Mouse (Mus musculus) large intestine, adult 2 months (tissue): Measurements from ENCODE around the gene Bptf. TPM values are rescaled to one million over a fixed set of nuclear protein-coding genes. Genes with fewer than 3 reads are reported as not detected.
"Not testable (repeated sequence)": the region's sequence is repeated elsewhere in the genome, so short reads cannot be mapped to it uniquely, and the experiment has no call there.

Experiments
- DNase-seq: peaks from one replicate; pipeline ENCODE4 v3.0.0-alpha.2; 2012; ENCODE audit warnings: low read depth, low spot score
- WGBS: fragments of 180-500 bp; shearing (Covaris S2); methylation state at CpG from one replicate; pipeline ENCODE4 v1.1.7; 2018; 5-methylcytosine and 5-hydroxymethylcytosine counted together
- polyA plus RNA-seq: library from polyadenylated mRNA; depleted of rRNA; stranded (reverse); fragments of >200 nt; gene quantifications from 2 replicates; pipeline ENCODE4 v1.2.3, GENCODE M21; 2012

Bptf gene
- polyA plus RNA-seq, 1 experiment = 11.2 TPM

DNA sequence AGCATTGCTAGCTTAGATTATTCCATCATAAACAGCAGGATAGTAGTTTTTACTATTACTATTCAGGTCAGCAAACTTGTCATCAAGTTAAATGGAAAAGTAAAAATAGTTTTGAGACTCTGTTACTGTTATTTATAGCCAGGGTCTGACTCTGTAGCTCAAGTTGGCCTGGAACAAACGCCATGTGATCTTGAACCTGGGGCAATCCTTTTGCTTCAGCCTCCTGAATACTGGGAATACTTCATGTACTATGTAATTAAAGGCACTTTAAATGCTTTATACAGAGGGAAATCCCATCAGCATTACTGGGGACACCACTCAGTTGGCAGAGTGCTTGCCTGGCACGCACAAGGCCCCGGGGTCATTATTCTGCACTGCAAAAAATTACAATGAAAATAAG is 68.9 kb downstream of the Bptf start:
- 93% methylated on average over 3 of the region's 3 CpGs for WGBS
- DNase-seq = no peak

DNA sequence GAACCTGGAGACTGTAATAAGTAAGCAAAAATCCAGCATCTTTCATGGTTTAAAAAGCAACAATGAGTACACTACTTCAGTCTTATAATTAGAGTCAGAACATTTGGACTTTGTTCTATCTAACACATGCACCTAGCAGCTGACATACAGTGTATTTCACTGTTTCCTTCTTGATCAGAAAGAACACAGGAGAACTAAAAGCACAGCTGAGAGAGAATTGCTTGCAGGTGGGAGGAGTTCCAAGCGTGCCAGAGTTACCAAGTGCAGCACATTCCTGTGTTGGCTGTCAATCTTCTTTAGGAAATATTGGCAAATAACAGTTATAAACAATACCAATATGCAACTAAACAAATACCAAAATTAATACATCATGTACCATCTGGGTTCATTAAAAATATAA is 71.0 kb downstream of the Bptf start:
- DNase-seq = no peak
- WGBS = 67% methylated on average over 1 of the region's 1 CpGs

DNA sequence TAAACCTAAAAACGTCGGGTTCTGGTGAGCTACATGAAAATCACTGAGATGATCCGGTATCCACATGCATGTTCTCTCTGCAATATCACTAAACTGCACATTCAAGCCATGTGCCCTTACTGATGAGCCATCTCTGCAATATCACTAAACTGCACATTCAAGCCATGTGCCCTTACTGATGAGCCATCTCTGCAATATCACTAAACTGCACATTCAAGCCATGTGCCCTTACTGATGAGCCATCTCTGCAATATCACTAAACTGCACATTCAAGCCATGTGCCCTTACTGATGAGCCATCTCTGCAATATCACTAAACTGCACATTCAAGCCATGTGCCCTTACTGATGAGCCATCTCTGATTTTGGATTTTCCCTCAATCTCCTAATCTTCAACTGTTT is 72.3 kb downstream of the Bptf start:
- WGBS = 92% methylated on average over 3 of the region's 3 CpGs
- not testable (repeated sequence) for DNase-seq

DNA sequence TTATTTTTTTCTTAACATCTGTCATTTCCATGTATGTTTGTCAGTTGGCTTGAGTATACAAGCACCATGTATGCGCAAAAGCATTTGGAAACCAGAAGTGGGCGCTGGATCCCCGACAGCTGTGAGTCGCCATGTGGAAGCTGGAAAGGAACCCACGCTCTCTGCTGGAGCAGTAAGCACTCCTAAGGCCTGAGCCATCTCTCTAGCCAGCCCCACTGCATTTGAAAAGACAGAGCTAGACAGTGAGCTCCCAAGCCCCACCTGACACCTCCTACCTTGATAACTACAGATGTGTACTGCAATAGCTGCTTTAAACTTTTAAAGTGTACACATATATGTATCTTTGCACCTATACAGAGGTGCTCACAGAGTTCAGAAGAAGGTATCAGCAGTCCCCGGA is 74.5 kb downstream of the Bptf start:
- WGBS = 93% methylated on average over 6 of the region's 6 CpGs
- no peak for DNase-seq

DNA sequence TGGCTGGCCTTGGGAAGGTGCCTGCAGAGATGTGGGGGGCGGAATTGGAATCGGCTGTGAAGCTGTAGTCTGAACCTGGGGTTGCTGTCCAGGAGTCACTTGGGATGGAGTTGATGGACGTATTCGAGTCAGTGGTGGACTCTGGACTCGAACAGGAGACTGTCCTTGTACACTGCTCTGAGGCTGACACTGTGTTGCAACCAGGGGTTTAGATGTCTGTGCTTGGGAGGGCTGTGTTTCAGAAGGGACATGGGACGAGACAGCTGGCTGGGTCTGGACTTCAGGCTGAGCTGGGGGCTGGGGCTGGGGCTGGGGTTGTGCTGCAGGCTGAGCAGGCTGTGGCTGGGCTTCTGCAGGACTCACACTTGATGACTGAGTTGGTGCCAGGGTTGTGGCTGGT is 77.1 kb downstream of the Bptf start:
- DNase-seq = no peak
- 91% methylated on average over 6 of the region's 6 CpGs for WGBS

DNA sequence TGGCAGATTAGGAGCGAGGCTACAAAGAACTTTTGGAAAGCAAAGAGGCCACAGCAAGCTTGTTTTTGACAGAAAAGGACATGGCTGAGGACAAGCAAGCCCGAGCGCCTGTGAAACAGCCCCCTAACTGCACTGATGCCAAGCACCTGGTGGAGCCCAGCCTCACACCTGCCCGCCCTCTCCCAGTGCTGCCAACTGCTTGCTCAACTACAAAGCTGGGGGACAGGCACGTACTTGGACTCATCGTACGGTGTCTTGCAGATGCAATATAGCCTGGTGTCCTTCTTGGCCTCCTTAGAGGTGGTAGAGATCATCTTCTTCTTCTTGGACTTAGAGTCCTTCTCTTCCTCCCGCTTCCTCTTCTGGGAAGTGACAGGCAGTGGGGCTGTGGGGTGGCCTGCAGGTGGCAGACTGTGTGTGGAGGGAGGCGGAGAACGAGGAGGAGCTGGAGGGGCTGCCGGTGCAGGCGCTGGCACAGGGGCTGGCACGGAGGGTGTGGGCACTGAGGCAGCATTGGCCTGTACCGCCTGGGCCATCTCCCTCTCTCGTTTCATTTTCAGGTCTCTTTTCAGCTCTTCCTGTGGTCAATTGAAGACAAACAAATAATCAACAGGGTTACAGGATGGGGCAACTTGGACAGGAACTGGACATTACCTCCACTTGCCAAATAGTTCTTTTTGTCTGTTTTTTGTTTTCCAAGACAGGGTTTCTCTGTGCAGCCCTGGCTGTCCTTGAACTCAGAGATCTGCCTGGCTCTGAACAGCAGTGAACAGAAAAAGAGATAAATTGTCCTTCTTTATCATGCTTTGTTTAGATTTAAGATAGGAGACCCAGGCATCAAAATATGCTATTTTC is 84.9 kb downstream of the Bptf start:
- WGBS = 88% methylated on average over 15 of the region's 15 CpGs
- no peak for DNase-seq

DNA sequence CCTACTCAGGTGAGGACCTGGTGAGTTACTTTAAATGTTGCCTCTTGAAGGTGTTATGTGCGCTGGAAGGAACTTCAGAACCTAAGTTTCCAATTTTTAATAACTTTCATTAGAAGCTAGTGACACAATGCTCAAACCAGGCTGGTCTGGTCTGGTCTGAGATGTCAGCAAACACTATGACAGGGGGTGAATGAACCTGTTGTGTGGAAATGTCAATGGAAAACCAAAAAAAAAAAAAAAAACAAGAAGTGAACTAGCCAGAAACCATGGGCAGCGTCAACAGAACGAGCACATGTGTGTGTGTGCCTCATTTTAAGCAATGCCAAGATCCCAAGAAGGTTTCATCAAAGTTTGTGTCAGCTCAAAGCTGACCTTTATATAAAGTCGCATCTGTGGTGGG is 86.4 kb downstream of the Bptf start:
- DNase-seq = no peak

DNA sequence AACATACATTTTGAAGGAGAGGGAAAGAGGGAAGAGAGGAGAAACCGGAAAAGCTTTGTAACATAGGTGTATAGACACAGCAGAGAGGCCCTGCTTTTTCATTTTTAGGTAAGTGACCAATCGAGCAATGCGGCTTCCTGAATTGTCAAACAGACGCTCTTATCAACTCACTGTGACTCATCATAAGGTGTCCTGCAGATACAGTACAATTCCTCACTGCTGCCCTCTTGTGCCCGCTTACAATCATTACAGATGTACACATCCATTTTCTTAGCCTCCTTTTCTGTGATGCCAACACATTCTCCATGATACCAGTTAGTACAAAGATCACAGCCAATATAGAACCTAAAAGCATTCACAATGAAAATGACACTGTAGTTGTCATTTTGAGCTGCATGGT is 87.6 kb downstream of the Bptf start:
- peak; percentile 80 for DNase-seq
- 12% methylated on average over 5 of the region's 5 CpGs for WGBS

More for the DNA sequence above, 86.4 kb downstream of the Bptf start:
- WGBS = 87% methylated on average over 4 of the region's 4 CpGs

DNA sequence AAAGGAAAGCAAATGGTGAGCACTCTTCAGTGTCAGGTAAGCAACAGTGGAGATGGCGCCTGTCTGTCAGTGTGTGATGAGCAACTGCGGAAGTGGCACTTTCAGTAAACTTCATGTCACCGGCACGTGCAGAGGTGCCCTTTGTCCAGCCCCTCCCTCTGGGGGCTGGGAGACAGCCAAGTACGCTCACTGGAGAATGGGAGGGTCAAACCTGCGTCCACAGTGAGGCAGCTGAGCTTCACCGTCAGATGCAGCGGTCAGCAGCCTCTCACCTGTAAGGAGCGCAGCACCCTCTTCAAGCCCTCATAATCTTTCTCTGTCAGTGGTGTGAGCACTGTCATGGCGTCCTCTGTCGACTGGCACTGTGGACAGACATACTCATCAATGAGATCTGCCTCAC is 88.6 kb downstream of the Bptf start:
- no peak for DNase-seq
- 62% methylated on average over 11 of the region's 11 CpGs for WGBS

DNA sequence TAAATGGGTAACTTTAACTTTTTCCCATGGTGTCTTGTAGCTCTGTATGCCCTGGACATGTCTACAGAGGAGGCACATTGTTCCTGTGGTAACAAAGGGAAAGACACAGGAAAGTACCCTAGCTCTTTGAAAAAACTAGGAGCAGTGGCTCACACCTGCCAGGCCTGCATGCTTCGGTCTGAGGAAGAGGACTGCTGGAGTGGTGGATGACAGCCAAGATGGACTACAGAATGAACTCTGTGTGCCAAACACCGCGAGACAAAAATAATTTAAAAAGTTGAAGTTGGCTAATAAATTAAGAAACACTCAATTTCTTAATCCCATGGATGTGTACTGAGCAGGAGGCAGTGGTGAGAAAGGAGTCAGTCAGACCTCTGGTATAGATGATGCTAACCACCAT is 90.5 kb downstream of the Bptf start:
- DNase-seq = no peak
- WGBS = 68% methylated on average over 3 of the region's 3 CpGs

DNA sequence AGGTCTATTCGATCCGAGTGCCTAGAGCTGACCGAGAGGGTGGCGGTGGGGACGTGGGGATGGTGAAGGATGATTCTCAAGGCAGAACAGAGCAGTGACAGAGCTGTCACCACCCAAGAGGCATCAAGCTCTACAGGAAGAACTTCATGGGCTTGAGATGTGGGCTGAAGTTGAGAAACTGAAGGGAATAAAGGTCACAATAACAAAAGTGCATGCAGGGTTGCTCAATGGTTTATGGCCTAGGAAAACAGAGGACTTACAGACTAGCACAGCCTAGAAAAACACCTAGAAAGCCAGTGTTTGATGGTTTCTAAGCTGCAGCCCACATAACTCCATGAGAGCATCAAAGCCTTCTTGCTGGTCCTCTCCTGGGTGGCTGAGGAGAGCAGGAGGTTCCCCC is 92.5 kb downstream of the Bptf start:
- no peak for DNase-seq
- WGBS = 91% methylated on average over 5 of the region's 5 CpGs

DNA sequence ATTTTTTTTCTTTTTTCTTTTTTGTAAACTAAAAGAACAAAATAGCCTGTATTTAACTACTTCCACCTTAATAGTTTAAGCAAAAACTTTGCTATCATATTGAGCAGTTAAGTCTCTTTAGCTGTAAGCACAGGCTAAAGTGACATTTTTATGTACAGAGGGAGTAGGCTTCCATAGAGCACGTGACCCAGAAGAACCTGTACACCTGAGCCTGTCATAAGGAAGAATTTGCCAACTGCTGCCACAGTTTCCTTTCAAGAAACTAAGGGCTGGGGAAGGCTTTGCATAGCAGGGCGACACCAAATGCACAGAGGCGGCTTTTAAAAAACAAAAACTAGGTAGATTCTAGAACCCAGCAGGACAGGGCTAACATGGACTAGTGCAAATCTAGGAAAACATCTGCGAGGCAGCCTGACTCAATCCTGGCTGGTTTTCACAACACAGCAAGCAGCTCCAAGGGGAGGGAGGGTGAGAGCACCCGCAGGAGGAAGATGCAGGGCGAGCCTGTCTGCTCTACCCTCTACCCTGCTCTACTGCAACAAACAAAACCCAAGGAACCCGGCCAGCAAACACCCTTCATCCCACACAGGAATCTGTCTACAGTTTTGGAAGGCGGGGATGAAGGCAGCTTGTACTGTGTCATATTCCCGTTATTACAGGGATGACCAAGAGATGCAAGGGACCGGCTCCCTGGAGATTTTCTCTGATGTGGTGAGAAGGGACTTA is 97.7 kb downstream of the Bptf start:
- no peak for DNase-seq

DNA sequence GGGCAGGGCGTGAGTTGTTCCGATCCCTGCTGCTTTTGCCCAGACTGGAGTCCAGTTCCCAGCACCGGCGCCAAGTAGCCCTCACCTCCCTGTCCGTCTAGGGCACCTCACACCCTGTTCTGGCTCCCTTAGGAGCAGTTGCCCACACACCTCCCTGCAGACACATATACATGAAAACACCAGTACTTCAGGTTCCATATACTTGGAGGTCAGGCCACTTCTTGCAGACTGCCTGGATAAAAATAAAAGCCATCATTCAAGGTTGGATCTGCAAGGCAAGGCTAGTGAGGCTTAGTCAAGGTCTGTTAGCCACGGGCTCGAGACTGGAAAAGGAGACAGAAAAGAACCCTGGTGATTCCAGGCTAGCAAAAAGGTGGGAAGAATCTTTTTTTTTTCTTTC is 100.3 kb downstream of the Bptf start:
- DNase-seq = no peak
- WGBS = 53% methylated on average over 7 of the region's 7 CpGs

More for the DNA sequence above, 97.7 kb downstream of the Bptf start:
- WGBS = 48% methylated on average over 10 of the region's 10 CpGs

DNA sequence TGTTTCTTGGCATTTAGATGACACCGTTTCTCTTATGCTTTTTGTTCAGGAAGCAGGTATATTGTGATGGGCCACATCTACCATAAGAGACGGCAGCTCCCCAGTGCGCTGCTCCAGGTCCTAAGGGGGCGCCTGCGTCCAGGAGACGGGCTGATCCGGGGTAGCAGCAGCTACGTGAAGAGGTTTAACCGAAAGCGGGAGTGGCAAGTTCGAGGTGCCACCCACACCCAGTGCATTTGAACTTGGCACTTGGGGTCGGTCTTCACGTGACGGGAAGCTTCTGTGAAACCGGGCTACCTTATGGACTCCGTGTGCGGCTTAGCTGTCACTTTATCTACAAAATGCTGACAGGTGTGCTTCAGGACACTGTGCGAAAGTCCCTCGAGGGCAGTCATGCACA is 102.4 kb downstream of the Bptf start:
- DNase-seq = no peak
- 47% methylated on average over 19 of the region's 19 CpGs for WGBS

DNA sequence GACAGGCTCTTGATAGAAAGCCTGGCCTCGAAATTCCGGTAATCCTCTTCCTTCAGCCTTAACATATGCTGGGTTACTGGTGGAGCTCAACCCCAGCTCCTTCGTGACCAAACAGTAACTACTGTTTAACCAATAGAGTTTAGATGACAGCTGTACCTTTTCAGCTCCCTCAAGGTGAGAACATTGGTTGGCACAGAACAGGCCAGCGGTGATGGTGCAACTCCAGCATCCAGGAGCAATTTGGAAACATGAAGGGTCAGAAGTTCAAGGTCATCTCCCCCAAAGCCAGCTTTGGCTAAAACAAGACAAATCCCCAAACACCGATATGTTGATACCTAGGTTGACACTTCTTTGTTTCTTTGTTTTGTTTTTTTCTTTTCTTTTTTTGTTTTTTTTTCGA is 103.2 kb downstream of the Bptf start:
- 73% methylated on average over 6 of the region's 6 CpGs for WGBS
- DNase-seq = no peak

DNA sequence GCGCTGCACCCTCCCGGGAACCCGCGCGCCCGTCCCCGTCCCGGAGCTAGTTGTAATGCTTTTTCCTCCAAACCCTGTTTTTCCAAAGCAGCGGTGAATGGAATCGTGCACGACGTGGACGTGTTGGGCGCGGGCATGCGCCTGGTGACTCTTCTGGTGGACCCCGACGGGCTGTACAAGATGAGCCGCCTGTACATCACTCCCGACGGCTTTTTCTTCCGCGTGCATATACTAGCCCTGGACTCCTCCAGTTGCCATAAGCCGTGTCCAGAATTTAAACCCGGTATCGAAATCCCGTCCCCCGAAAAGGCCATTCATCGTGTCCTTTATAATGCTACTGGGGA is 103.7 kb downstream of the Bptf start:
- DNase-seq = no peak
- WGBS = 3% methylated on average over 29 of the region's 29 CpGs

DNA sequence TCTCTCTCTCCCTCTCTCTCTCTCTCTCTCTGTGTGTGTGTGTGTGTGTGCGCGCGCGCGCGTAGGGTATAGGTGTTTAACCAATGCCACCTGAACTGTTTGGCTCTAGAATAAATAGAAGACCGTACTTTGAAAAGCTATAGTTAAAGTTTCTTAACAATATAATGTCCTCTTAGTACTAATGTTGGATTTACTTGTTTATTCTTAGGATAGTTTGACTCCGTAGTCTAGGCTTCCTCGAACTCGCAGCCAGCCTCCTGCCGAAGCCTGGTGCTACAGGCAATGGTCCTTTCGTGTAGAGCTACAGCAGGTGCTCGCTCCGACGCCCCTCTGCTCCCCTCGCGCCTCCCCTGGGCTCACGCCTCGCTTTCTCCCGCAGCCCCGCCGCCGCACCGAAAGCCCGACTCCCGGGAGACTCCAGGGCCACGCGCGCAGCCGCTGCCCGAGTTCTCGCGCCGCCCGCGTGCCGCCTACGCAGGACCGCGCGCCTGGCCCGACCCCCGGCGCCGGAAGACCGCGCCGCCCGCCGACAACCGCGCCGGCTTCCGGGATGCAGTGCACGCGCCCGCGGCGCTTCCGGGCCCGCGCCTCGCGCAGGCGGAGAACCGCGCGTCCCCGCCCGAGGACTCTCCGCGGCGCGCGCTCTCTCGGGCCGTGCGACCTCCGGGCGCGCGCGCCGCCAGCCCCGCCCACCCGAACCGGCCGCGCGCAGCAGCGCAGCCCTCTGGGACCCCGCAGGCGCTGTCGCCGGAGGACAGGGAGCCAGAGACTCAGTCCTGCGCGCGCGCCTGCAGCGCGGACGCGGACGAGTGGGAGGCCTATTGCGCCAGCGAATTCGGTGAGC is 104.3 kb downstream of the Bptf start:
- WGBS = under 1% methylated on average over 105 of the region's 107 CpGs
- no peak for DNase-seq

DNA sequence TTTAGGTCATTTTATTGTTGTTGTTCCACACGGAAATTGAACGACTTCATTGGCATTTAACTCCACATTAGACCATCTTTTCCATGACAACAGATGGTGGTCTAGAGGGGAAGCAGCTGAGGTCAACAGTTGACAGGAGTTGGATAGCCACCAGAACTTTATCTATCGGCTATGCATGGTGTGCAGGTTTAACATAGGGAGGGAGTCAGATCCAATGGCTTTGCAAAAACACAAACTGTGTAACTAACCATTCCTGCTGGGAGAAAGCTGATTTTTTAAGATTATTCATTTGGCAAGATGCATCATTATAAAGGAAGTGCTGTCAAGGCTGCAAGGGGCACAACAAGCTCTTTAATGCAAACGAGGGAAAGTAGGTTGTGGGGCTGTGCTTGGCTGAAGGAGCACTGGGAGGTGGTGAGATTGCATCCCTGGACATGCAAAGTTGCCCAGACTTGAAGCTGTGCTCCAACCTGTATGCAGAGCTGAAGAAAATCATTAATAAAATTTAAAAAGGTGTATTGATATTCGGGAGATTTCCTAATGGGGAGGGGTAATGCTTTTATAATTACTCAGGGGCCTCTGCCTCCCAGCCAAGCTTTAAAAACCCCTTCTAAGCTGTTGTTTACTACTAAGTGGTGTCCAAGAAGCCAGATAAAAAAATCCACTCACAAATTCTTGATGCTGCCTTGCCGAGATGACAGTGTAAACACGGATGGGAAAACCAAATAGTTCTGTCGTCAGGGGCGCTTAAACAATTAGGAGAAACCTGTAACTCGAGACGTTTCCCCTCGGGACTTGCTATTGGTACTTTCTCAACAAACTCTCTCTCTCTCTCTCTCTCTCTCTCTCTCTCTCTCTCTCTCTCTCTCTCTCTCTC is 105.1 kb downstream of the Bptf start:
- no peak for DNase-seq
- 7% methylated on average over 12 of the region's 12 CpGs for WGBS
